ENCODE assay signal across 9 mouse cellular contexts in genomic region chr5:136173606-136174463, GRCm38 (mm10). TPM values are rescaled to one million over a fixed set of nuclear protein-coding genes. Genes with fewer than 3 reads are reported as not detected.
A peak's percentile ranks its signal among the peaks of the same experiment; 100 is the strongest.
DNase-seq lines count a peak whose midpoint lies in the region; ATAC-seq and TF ChIP-seq lines count a peak whose summit lies in the region.
"Had no signal": no experiment of that assay in that cellular context is flagged by ENCODE, and none has a peak within 500 bp of the region (broad histone marks: within the 10 kb centered on the region; RNA-seq: fewer than 3 reads in every experiment).

No protein-coding gene starts in this region.

- 0 out of 2 replicates have a peak, but pooled peaks cover 8% of the 10 kb centered on the region for H3K27me3 ChIP-seq in forebrain, embryonic 13.5 days
- H3K27me3 ChIP-seq in forebrain, embryonic 10.5 days (ENCODE audit: poor library complexity, severe bottlenecking): peaks cover 17% of the 10 kb centered on the region
- H3K27me3 ChIP-seq in small intestine, adult 2 months (ENCODE audit: control insufficient read depth, insufficient read depth, low read length): no peaks in the 10 kb centered on the region

- H3K9me3 ChIP-seq in forebrain, embryonic 13.5 days (replicated peaks): no peaks in the 10 kb centered on the region
- no peaks in the 10 kb centered on the region for H3K9me3 ChIP-seq in forebrain, embryonic 10.5 days

- H3K4me3 ChIP-seq in forebrain, embryonic 13.5 days: no peak overlapping the region
- no peak overlapping the region for H3K4me3 ChIP-seq in forebrain, embryonic 10.5 days
- H3K4me3 ChIP-seq in small intestine, adult 2 months (ENCODE audit: low read depth, low read length): peak overlapping the region; percentile 22
- H3K4me3 ChIP-seq: myocyte had no signal

- peak overlapping the region; percentile 65 for H3K27ac ChIP-seq in forebrain, embryonic 13.5 days
- no peak overlapping the region for H3K27ac ChIP-seq in forebrain, embryonic 10.5 days
- peak overlapping the region; percentile 97 for H3K27ac ChIP-seq in small intestine, adult 2 months (ENCODE audit: insufficient read depth, low read depth, low read length)

- no peak for TF ChIP-seq CTCF in small intestine, adult 2 months (IDR thresholded peaks at IDR 0.05; ENCODE audit: extremely low read depth, insufficient read length, insufficient replicate concordance, low read depth, low read length)

- peaks cover 16% of the 10 kb centered on the region for H3K36me3 ChIP-seq in forebrain, embryonic 13.5 days (ENCODE audit: poor library complexity, severe bottlenecking)
- peaks cover 22% of the 10 kb centered on the region for H3K36me3 ChIP-seq in forebrain, embryonic 10.5 days (replicated peaks)
- H3K36me3 ChIP-seq in small intestine, adult 2 months (ENCODE audit: control insufficient read depth, insufficient read depth, low read length): peaks cover 6% of the 10 kb centered on the region; the same call in 1 of the 2 replicates

- H3K4me1 ChIP-seq in forebrain, embryonic 13.5 days: peaks cover 28% of the 10 kb centered on the region
- H3K4me1 ChIP-seq in forebrain, embryonic 10.5 days: peaks cover 20% of the 10 kb centered on the region
- H3K4me1 ChIP-seq in small intestine, adult 2 months (ENCODE audit: control insufficient read depth, insufficient read depth, insufficient read length, low read length): peaks cover 27% of the 10 kb centered on the region; the same call in 1 of the 2 replicates

- peak; percentile 50 for ATAC-seq in forebrain, embryonic 13.5 days
- peak; percentile 33 to 35; a peak in 1 of 4 replicates for ATAC-seq in hematopoietic stem cell, adult 5-6 weeks (replicated peaks in 1 of 2; ENCODE audit: insufficient read depth in 1 of 2, low FRiP score in 2 of 2, low TSS enrichment in 1 of 2, low read depth in 1 of 2, poor library complexity in 2 of 2, severe bottlenecking in 2 of 2)
- ATAC-seq in activated CD4-positive, CD25-positive, alpha-beta regulatory T cell, adult 4 months: no peak

- WGBS in forebrain, embryonic 13.5 days: 44% methylated on average over 9 of the region's 9 CpGs
- WGBS in forebrain, embryonic 10.5 days: 69% methylated on average over 9 of the region's 9 CpGs
- WGBS in small intestine, adult 2 months: 9% methylated on average over 9 of the region's 9 CpGs

- no peak overlapping the region for H3K4me2 ChIP-seq in forebrain, embryonic 13.5 days

- H3K9ac ChIP-seq in forebrain, embryonic 13.5 days: no peak overlapping the region

- 0 out of 2 replicates have a peak, but pooled peaks have one; percentile 26 for TF ChIP-seq POLR2A in small intestine, adult 2 months (IDR thresholded peaks at IDR 0.05; ENCODE audit: low read depth, low read length)

- no peak for DNase-seq in forebrain, embryonic 10.5 days (ENCODE audit: extremely low spot score, low spot score)
- DNase-seq in ovary, postnatal 36 days (ENCODE audit: low spot score): peak; percentile 53
- DNase-seq in ovary, postnatal 10 days (ENCODE audit: low spot score): no peak
- DNase-seq in lung, adult 18-20 months: peak; percentile 92 to 95

RNA-seq across cellular contexts. Expression of gene Orai2, which starts 3.3 kb away (rescaled TPM):
- polyA plus RNA-seq in forebrain, embryonic 13.5 days (2015; fragmentation: Nextera tagmentation; extraction: Ambion mirVana): 17.4 and 21.9 TPM in 2 replicates
- 7.4 and 7.5 TPM in 2 replicates for polyA plus RNA-seq in forebrain, embryonic 10.5 days (2016; fragmentation: Nextera tagmentation; extraction: Ambion mirVana)
- total RNA-seq in hematopoietic stem cell, adult 5-6 weeks (2017): 25.8 and 26.5 TPM in 2 replicates
- polyA plus RNA-seq in small intestine, adult 2 months (2012; rRNA removed): 28.9 and 31.4 TPM in 2 replicates
- polyA plus RNA-seq in activated CD4-positive, CD25-positive, alpha-beta regulatory T cell, adult 4 months (2017; shearing (Covaris generic)): 10 to 100 TPM; 62.2 to 74.1 TPM

RNA-seq across cellular contexts. Expression of gene Prkrip1, which starts 24.9 kb away (rescaled TPM):
- polyA plus RNA-seq in forebrain, embryonic 13.5 days (2015; fragmentation: Nextera tagmentation; extraction: Ambion mirVana): 64.2 and 74.0 TPM in 2 replicates
- 62.3 and 69.2 TPM in 2 replicates for polyA plus RNA-seq in forebrain, embryonic 10.5 days (2016; fragmentation: Nextera tagmentation; extraction: Ambion mirVana)
- total RNA-seq in hematopoietic stem cell, adult 5-6 weeks (2017): 42.5 and 55.0 TPM in 2 replicates
- 5.5 and 8.4 TPM in 2 replicates for polyA plus RNA-seq in small intestine, adult 2 months (2012; rRNA removed)
- 10 to 100 TPM; 45.0 to 50.4 TPM for polyA plus RNA-seq in activated CD4-positive, CD25-positive, alpha-beta regulatory T cell, adult 4 months (2017; shearing (Covaris generic))

RNA-seq across cellular contexts. Expression of gene Alkbh4, which starts 37.9 kb away (rescaled TPM):
- 18.4 and 22.8 TPM in 2 replicates for polyA plus RNA-seq in forebrain, embryonic 13.5 days (2015; fragmentation: Nextera tagmentation; extraction: Ambion mirVana)
- 24.4 and 25.6 TPM in 2 replicates for polyA plus RNA-seq in forebrain, embryonic 10.5 days (2016; fragmentation: Nextera tagmentation; extraction: Ambion mirVana)
- 6.6 and 12.6 TPM in 2 replicates for total RNA-seq in hematopoietic stem cell, adult 5-6 weeks (2017)
- 11.2 and 25.3 TPM in 2 replicates for polyA plus RNA-seq in small intestine, adult 2 months (2012; rRNA removed)
- polyA plus RNA-seq in activated CD4-positive, CD25-positive, alpha-beta regulatory T cell, adult 4 months (2017; shearing (Covaris generic)): 10 to 100 TPM; 49.3 to 56.2 TPM

RNA-seq across cellular contexts. Expression of gene Lrwd1, which starts 38.0 kb away (rescaled TPM):
- 43.2 and 45.2 TPM in 2 replicates for polyA plus RNA-seq in forebrain, embryonic 13.5 days (2015; fragmentation: Nextera tagmentation; extraction: Ambion mirVana)
- 64.3 and 64.8 TPM in 2 replicates for polyA plus RNA-seq in forebrain, embryonic 10.5 days (2016; fragmentation: Nextera tagmentation; extraction: Ambion mirVana)
- 26.8 and 40.3 TPM in 2 replicates for total RNA-seq in hematopoietic stem cell, adult 5-6 weeks (2017)
- polyA plus RNA-seq in small intestine, adult 2 months (2012; rRNA removed): 8.9 and 16.9 TPM in 2 replicates
- 10 to 100 TPM; 31.7 to 35.3 TPM for polyA plus RNA-seq in activated CD4-positive, CD25-positive, alpha-beta regulatory T cell, adult 4 months (2017; shearing (Covaris generic))

RNA-seq across cellular contexts. Expression of gene Polr2j, which starts 57.4 kb away (rescaled TPM):
- polyA plus RNA-seq in forebrain, embryonic 13.5 days (2015; fragmentation: Nextera tagmentation; extraction: Ambion mirVana): 282 and 287 TPM in 2 replicates
- polyA plus RNA-seq in forebrain, embryonic 10.5 days (2016; fragmentation: Nextera tagmentation; extraction: Ambion mirVana): 299 and 302 TPM in 2 replicates
- total RNA-seq in hematopoietic stem cell, adult 5-6 weeks (2017): 73.1 and 96.1 TPM in 2 replicates
- polyA plus RNA-seq in small intestine, adult 2 months (2012; rRNA removed): 29.3 and 48.4 TPM in 2 replicates
- 100 to 1,000 TPM; 124 to 138 TPM for polyA plus RNA-seq in activated CD4-positive, CD25-positive, alpha-beta regulatory T cell, adult 4 months (2017; shearing (Covaris generic))

Comparison
In these comparisons a context has a peak if more than half of its experiments do, and no peak if none do; other contexts are left out.
1. DNase-seq: peak in ovary, postnatal 36 days (single experiment) and lung, adult 18-20 months (2 of 2); none in forebrain, embryonic 10.5 days (single experiment) and ovary, postnatal 10 days (single experiment).